Mouse (Mus musculus) intestine, postnatal 0 days (tissue): ENCODE data around the gene Zswim7. TPM values are rescaled to one million over a fixed set of nuclear protein-coding genes. Genes with fewer than 3 reads are reported as not detected.

Source experiments
- ATAC-seq: fragments of 200-750 bp; cut with Nextera tagmentation; 2 replicates; pipeline ENCODE4 v1.8.0; 2017; ENCODE audit warnings: mild to moderate bottlenecking, moderate TSS enrichment, moderate library complexity
- H3K27ac ChIP-seq: fragments of 300-500 bp; sonication (generic); 2 replicates; pipeline ENCODE4 v1.5.1; 2014; ENCODE audit warnings: mild to moderate bottlenecking, low read depth, low read length, moderate library complexity
- H3K27me3 ChIP-seq: fragments of 300-500 bp; sonication (generic); replicated peaks from 2 replicates; pipeline ENCODE4 v1.6.1; 2014; ENCODE audit warnings: low read length, mixed read lengths; ENCODE audit not compliant: control insufficient read depth, insufficient read depth
- H3K36me3 ChIP-seq: fragments of 300-500 bp; sonication (generic); 2 replicates; pipeline ENCODE4 v1.6.1; 2014; ENCODE audit warnings: mild to moderate bottlenecking, moderate library complexity; ENCODE audit not compliant: control insufficient read depth, insufficient read depth
- H3K4me1 ChIP-seq: fragments of 300-500 bp; sonication (generic); replicated peaks from 2 replicates; pipeline ENCODE4 v1.6.1; 2014; ENCODE audit warnings: antibody characterized with exemption, low read length, mixed read lengths; ENCODE audit not compliant: control insufficient read depth, insufficient read depth
- H3K4me2 ChIP-seq: fragments of 300-500 bp; sonication (generic); replicated peaks from 2 replicates; pipeline ENCODE4 v1.6.1; 2014; ENCODE audit warnings: low read depth, mild to moderate bottlenecking, moderate library complexity
- H3K4me3 ChIP-seq: fragments of 300-500 bp; sonication (generic); 2 replicates; pipeline ENCODE4 v1.5.1; 2014; ENCODE audit warnings: low read depth, low read length
- H3K9ac ChIP-seq: fragments of 300-500 bp; sonication (generic); 2 replicates; pipeline ENCODE4 v1.6.1; 2014; ENCODE audit warnings: mild to moderate bottlenecking, low read depth, low read length
- H3K9me3 ChIP-seq: fragments of 300-500 bp; sonication (generic); 2 replicates; pipeline ENCODE4 v1.6.1; 2016; ENCODE audit warnings: mixed run types; ENCODE audit not compliant: control insufficient read depth
- CTCF ChIP-seq: sonication (generic); IDR thresholded peaks from 2 replicates; pipeline ENCODE4 v1.5.1; 2016; ENCODE audit warnings: low read depth, mild to moderate bottlenecking, control low read depth, antibody characterized with exemption, moderate library complexity
- WGBS: fragments of 180-500 bp; shearing (Covaris S2); extraction: QIAGEN DNeasy Blood & Tissue Kit; methylation state at CpG from one replicate; pipeline ENCODE4 v1.1.7; 2014; 5-methylcytosine and 5-hydroxymethylcytosine counted together
- polyA plus RNA-seq: library from polyadenylated mRNA; unstranded; fragments of >200 nt; fragmentation: Nextera tagmentation; extraction: Ambion mirVana; gene quantifications from 2 replicates; pipeline ENCODE4 v1.2.1, GENCODE M21; 2015

The Zswim7 gene
- polyA plus RNA-seq, 1 experiment from 2014 or later, result 49.5 TPM

- Histone ChIP-seq H3K36me3 (peaks cover 12% of the 10 kb centered on the region; the same call in 1 of the 2 replicates), H3K4me3 (no peak overlapping the region), H3K4me1 (no peaks in the 10 kb centered on the region), H3K9ac (no peak overlapping the region), H3K4me2 (no peak overlapping the region), H3K27me3 (no peaks in the 10 kb centered on the region), H3K9me3 (no peaks in the 10 kb centered on the region), H3K27ac (no peak overlapping the region)
- WGBS, result 85% methylated on average over 7 of the region's 7 CpGs
- no peak for TF ChIP-seq CTCF
- ATAC-seq, result no peak
Measured at GRCm38 (mm10) chr11:62265642-62266041, 15.5 kb downstream of the Zswim7 start.

- no peaks in the 10 kb centered on the region for H3K9me3 ChIP-seq
- peak; percentile 68 for ATAC-seq
- H3K27me3 ChIP-seq, result no peaks in the 10 kb centered on the region
- H3K27ac ChIP-seq, result no peak overlapping the region; the same call in 1 of the 2 replicates
- TF ChIP-seq CTCF, result no peak
- H3K9ac ChIP-seq, result no peak overlapping the region
- no peaks in the 10 kb centered on the region for H3K4me1 ChIP-seq
- no peak overlapping the region for H3K4me3 ChIP-seq
- peak overlapping the region; percentile 4 for H3K4me2 ChIP-seq
- WGBS, result 27% methylated on average over 7 of the region's 7 CpGs
- H3K36me3 ChIP-seq, result peaks cover 12% of the 10 kb centered on the region; the same call in 1 of the 2 replicates
Measured at GRCm38 (mm10) chr11:62264018-62264417, 17.2 kb downstream of the Zswim7 start.

DNA sequence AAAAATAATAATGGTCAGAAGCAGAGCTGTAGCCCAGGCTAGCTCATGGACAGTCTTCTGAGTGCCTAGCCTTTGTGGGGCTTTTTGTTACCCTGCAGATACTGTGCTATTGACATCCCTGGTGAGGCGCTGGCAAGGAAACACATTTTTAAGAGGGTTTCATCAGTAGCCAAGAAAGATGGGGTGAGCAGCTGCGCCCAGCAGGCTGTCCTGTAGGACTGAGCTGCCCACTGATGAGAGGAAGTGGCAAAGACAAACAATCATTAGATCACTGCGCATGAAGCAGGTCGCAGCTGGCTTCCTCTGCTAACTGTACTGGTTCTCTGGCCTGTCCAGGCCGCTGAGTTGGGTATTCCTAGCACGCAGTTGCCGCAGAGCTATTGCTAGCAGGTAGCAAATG, 17.6 kb downstream of the Zswim7 start:
- H3K9ac ChIP-seq, result no peak overlapping the region
- peak overlapping the region; percentile 4 for H3K4me2 ChIP-seq
- peaks cover 10% of the 10 kb centered on the region; the same call in 1 of the 2 replicates for H3K36me3 ChIP-seq
- H3K27me3 ChIP-seq, result no peaks in the 10 kb centered on the region
- 0 out of 2 replicates have a peak, but pooled peaks have one; percentile 7 for ATAC-seq
- 42% methylated on average over 7 of the region's 7 CpGs for WGBS
- no peaks in the 10 kb centered on the region for H3K4me1 ChIP-seq
- TF ChIP-seq CTCF, result no peak
- H3K9me3 ChIP-seq, result no peaks in the 10 kb centered on the region
- H3K4me3 ChIP-seq, result no peak overlapping the region
- peak overlapping the region; percentile 21; the same call in 1 of the 2 replicates for H3K27ac ChIP-seq

- ATAC-seq, result no peak
- no peak overlapping the region for H3K27ac ChIP-seq
- WGBS, result 64% methylated on average over 5 of the region's 5 CpGs
- no peaks in the 10 kb centered on the region for H3K9me3 ChIP-seq
- no peak overlapping the region for H3K4me3 ChIP-seq
- H3K27me3 ChIP-seq, result no peaks in the 10 kb centered on the region
- no peak for TF ChIP-seq CTCF
- H3K4me1 ChIP-seq, result no peaks in the 10 kb centered on the region
- no peak overlapping the region for H3K4me2 ChIP-seq
- H3K9ac ChIP-seq, result no peak overlapping the region
- no peaks in the 10 kb centered on the region; the same call in 1 of the 2 replicates for H3K36me3 ChIP-seq
Measured at GRCm38 (mm10) chr11:62259214-62259613, 22.0 kb downstream of the Zswim7 start.

GRCm38 (mm10) chr11:62253380-62253779, 27.8 kb downstream of the Zswim7 start:
- Histone ChIP-seq H3K4me3 (no peak overlapping the region), H3K36me3 (no peaks in the 10 kb centered on the region; the same call in 1 of the 2 replicates), H3K9me3 (no peaks in the 10 kb centered on the region), H3K27me3 (no peaks in the 10 kb centered on the region), H3K9ac (no peak overlapping the region), H3K4me2 (no peak overlapping the region), H3K27ac (no peak overlapping the region), H3K4me1 (peaks cover 13% of the 10 kb centered on the region)
- no peak for TF ChIP-seq CTCF
- 64% methylated on average over 5 of the region's 5 CpGs for WGBS
- no peak for ATAC-seq

DNA sequence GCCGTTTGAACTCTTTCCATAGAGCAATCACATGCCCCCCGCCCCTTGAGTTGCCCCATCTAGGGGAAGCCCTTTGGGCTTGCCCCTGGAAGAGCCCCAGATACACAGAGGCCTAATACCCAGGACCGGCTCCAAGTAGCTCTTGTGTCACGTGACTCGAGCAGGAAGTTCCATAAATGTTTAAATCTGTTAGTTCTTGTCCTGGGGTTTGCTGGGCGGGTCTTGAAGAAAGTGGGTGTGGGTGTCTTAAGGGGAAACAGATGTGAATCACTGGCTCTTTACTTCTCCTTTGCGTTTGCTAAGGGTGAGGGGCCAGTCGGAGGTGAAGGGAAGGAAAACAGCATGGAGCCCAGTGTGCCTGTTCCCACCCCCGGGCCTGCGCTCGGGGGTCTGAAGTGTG, 30.1 kb downstream of the Zswim7 start:
- 29% methylated on average over 11 of the region's 11 CpGs for WGBS
- peak overlapping the region; percentile 26; the same call in 1 of the 2 replicates for H3K9ac ChIP-seq
- H3K9me3 ChIP-seq, result no peaks in the 10 kb centered on the region
- H3K4me2 ChIP-seq, result peak overlapping the region; percentile 96
- no peak for TF ChIP-seq CTCF
- H3K27me3 ChIP-seq, result no peaks in the 10 kb centered on the region
- peaks cover 13% of the 10 kb centered on the region for H3K4me1 ChIP-seq
- no peak for ATAC-seq
- H3K27ac ChIP-seq, result no peak overlapping the region; the same call in 1 of the 2 replicates
- H3K4me3 ChIP-seq, result peak overlapping the region; percentile 51
- no peaks in the 10 kb centered on the region; the same call in 1 of the 2 replicates for H3K36me3 ChIP-seq
